Mouse (Mus musculus) urinary bladder, postnatal 10 days (tissue): ENCODE data around the gene Gbgt1.

Experiments used
- DNase-seq: peaks from one replicate; pipeline ENCODE4 v3.0.0; 2022; ENCODE audit warnings: low spot score

Gbgt1 gene

GRCm38 (mm10) chr2:28552301-28552700, 55.6 kb downstream of the Gbgt1 start:
- no peak for DNase-seq
